Mouse (Mus musculus) ES-E14 (cell line): ENCODE measurements around the gene Rffl. TPM values are rescaled to one million over a fixed set of nuclear protein-coding genes. Genes with fewer than 3 reads are reported as not detected.
"Not testable (repeated sequence)": the region's sequence is repeated elsewhere in the genome, so short reads cannot be mapped to it uniquely, and the experiment has no call there.

ENCODE experiments used
- DNase-seq: peaks from one replicate; pipeline ENCODE4 v3.0.0-alpha.2; 2013; ENCODE audit warnings: low read depth, low spot score
- H3K27ac ChIP-seq: 2 replicates; pipeline ENCODE4 v1.5.1; 2012; ENCODE audit warnings: low read depth, mild to moderate bottlenecking, low read length, moderate library complexity, mixed read lengths; ENCODE audit not compliant: poor library complexity, insufficient read depth, severe bottlenecking
- H3K36me3 ChIP-seq: 2 replicates; pipeline ENCODE4 v1.6.1; 2012; ENCODE audit warnings: mild to moderate bottlenecking, low read length, moderate library complexity, mixed read lengths; ENCODE audit not compliant: control insufficient read depth, poor library complexity, insufficient read depth, severe bottlenecking
- H3K4me1 ChIP-seq, 2 experiments: fragments of 150-350 bp in 1 of 2; sonication (generic) in 1 of 2; 2 replicates each; pipeline ENCODE4 v1.6.1; 2012; ENCODE audit warnings: low read length in 2 of 2, mild to moderate bottlenecking in 1 of 2, mixed read lengths in 1 of 2; ENCODE audit not compliant: control insufficient read depth in 2 of 2, insufficient read depth in 2 of 2, poor library complexity in 1 of 2
- H3K4me3 ChIP-seq, 2 experiments: fragments of 150-350 bp in 1 of 2; sonication (generic) in 1 of 2; 2 replicates each; pipeline ENCODE4 v1.5.1; 2012; ENCODE audit warnings: low read length in 2 of 2, low read depth in 1 of 2, mild to moderate bottlenecking in 1 of 2, mixed read lengths in 1 of 2; ENCODE audit not compliant: insufficient read depth in 1 of 2, poor library complexity in 1 of 2, severe bottlenecking in 1 of 2
- H3K9ac ChIP-seq: 2 replicates; pipeline ENCODE4 v1.6.1; 2012; ENCODE audit warnings: low read depth, mild to moderate bottlenecking, low read length, mixed read lengths; ENCODE audit not compliant: poor library complexity, insufficient read depth, severe bottlenecking
- H3K9me3 ChIP-seq: fragments of 150-350 bp; sonication (generic); 2 replicates; pipeline ENCODE4 v1.6.1; 2012; ENCODE audit warnings: low read depth, mild to moderate bottlenecking, low read length; ENCODE audit not compliant: control insufficient read depth, insufficient read depth
- CHD2 ChIP-seq: IDR thresholded peaks from 2 replicates; pipeline ENCODE4 v1.6.1; 2014; ENCODE audit warnings: mild to moderate bottlenecking, low read depth, low read length, inconsistent platforms
- HCFC1 ChIP-seq: IDR thresholded peaks from 2 replicates; pipeline ENCODE4 v1.6.1; 2012; ENCODE audit warnings: low read length, inconsistent platforms, borderline replicate concordance; ENCODE audit not compliant: insufficient read depth
- MAFK ChIP-seq: IDR thresholded peaks from 2 replicates; pipeline ENCODE4 v1.6.1; 2014; ENCODE audit warnings: mild to moderate bottlenecking, low read depth, low read length, inconsistent platforms; ENCODE audit not compliant: insufficient read depth
- ZC3H11A ChIP-seq: IDR thresholded peaks from 2 replicates; pipeline ENCODE4 v1.6.1; 2012; ENCODE audit warnings: low read depth, mild to moderate bottlenecking, inconsistent platforms, low read length, borderline replicate concordance
- ZNF384 ChIP-seq: IDR thresholded peaks from 2 replicates; pipeline ENCODE4 v1.6.1; 2012; ENCODE audit warnings: low read depth, low read length, inconsistent platforms
- in situ Hi-C, 2 experiments: fragments of 600-800 bp; cut with MboI; formaldehyde crosslinking; loops; one replicate each; pipeline ENCODE4 v1.15.1; 2025; ENCODE audit warnings: low sequenced_read_pairs in 2 of 2, inconsistent platforms in 1 of 2; ENCODE audit not compliant: unreplicated experiment in 2 of 2
- total RNA-seq: library from RNA; depleted of rRNA; stranded (reverse); fragments of 300-350 nt; gene quantifications from 2 replicates; pipeline ENCODE4 v1.2.3, GENCODE M21; 2012

Gene Rffl
- total RNA-seq, 1 experiment, result 6.5 TPM

DNA sequence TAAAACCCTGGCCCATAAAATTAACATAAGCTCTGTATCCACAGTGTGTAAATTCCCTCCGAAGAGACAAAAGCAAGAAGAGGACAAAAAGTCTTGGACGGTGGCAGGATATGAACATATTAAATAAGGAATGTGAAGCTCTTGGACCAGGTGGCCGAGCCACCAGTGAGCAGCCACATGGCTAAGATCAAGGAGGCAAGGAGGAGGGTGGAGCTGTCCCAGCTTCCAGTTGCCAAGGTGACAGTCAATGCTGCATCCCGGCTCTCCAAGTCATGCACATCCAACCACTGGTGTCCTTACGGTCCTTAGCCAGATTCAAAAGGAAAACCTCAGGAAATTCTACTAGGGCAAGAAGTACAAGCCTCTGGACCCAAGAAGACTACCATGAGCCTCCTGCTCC is 32.5 kb downstream of the Rffl start:
- Histone ChIP-seq H3K4me3 (no peak overlapping the region), H3K36me3 (no peaks in the 10 kb centered on the region; the same call in 1 of the 2 replicates), H3K9me3 (no peaks in the 10 kb centered on the region), H3K27ac (no peak overlapping the region), H3K9ac (no peak overlapping the region), H3K4me1 (peaks cover 2 to 18% of the 10 kb centered on the region in 2 experiments; a peak in 1 of 4 replicates)
- DNase-seq, result no peak
- in situ Hi-C loops, result no loop called here
- no peak for TF ChIP-seq CHD2
- no peak for TF ChIP-seq HCFC1
- no peak for TF ChIP-seq MAFK
- TF ChIP-seq ZNF384, result no peak
- TF ChIP-seq ZC3H11A, result no peak

DNA sequence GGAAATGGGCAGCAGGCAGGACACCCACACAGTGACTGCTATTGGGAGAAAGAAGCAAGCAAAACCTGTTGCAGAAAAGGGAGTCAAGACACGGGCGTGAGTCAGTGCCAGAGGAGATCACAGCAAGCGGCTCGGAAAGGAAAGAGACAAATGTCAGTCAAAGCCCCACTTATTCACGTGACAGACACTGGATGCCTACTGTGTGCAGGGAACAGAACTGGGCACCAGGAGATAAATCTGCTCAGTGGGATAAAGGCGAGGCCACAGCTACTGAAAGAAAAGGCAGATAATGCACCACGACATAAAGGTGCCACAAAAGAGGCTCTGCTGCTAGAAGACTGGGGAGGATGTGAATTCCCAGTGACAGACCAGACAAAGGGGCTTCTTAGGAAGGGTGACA is 33.2 kb downstream of the Rffl start:
- in situ Hi-C loops, result no loop called here
- no peak overlapping the region for H3K9ac ChIP-seq
- no peak overlapping the region for H3K4me3 ChIP-seq
- H3K4me1 ChIP-seq, result peaks cover 2 to 18% of the 10 kb centered on the region in 2 experiments; a peak in 1 of 4 replicates
- H3K27ac ChIP-seq, result no peak overlapping the region
- H3K9me3 ChIP-seq, result no peaks in the 10 kb centered on the region
- no peaks in the 10 kb centered on the region; the same call in 1 of the 2 replicates for H3K36me3 ChIP-seq
- no peak for DNase-seq
- no peak for TF ChIP-seq HCFC1
- no peak for TF ChIP-seq ZNF384
- no peak for TF ChIP-seq CHD2
- no peak for TF ChIP-seq ZC3H11A
- TF ChIP-seq MAFK, result no peak

DNA sequence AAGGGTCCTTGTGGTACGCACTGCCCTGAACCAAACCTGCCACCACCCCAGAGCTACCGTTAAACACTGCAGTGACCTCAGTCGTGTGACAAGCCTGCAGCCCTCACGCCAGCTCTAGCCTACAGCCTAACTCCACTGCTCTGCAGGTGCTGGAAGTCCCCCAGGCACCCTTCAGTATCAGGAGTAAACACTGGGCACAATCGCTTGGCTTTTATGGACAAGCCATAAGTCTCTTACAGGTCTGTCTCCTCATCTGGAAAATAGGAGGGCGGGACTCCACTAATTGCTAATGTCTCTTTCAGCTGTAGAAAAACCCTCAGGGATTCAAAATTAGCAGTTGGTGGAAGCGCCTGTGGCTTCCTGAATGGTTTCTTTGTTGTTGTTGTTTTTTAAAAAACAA is 33.8 kb downstream of the Rffl start:
- TF ChIP-seq ZNF384 (no peak), MAFK (no peak), ZC3H11A (no peak), HCFC1 (no peak), CHD2 (no peak)
- peaks cover 2 to 18% of the 10 kb centered on the region in 2 experiments; a peak in 1 of 4 replicates for H3K4me1 ChIP-seq
- in situ Hi-C loops, result no loop called here
- no peak overlapping the region for H3K27ac ChIP-seq
- H3K9me3 ChIP-seq, result no peaks in the 10 kb centered on the region
- no peak overlapping the region for H3K4me3 ChIP-seq
- H3K9ac ChIP-seq, result no peak overlapping the region
- no peaks in the 10 kb centered on the region; the same call in 1 of the 2 replicates for H3K36me3 ChIP-seq
- no peak for DNase-seq

DNA sequence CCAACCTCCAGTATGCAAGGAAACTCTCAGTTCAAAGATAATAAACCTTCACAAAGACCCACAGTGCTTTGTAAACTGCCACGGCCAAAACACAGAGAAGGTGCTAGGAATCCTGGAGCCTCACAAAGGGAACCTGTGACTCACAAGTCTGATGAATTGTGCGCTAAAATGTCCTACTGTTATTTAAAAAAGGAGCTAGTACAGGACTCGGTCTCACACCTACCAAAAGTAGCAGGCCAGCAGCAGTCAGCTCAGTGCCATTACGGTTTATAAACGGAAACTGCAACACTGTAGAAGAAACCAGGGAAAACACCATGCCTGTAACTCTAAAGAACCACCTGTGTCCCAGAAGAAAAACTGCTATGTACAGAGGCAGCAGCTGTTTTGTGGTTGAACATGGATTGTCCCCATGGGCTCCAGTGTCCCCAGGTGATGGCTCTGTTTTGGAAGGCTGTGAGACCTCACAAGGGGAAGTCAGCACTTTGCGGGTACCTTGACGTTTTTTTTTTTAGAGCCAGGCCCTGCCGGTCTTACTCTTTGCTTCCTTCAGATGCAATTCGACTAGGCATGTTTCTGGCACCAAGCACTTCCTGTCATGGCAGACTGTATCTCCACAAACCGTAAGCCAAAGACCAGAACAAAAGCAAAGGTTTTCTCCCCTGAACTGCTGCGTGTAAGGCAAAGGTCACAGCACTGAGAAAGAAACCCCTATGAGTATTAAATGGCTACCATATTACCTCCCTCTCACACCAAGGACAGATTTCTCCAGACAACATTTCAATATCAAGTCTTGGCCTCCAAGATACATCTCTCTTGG is 35.2 kb downstream of the Rffl start:
- Histone ChIP-seq H3K9ac (no peak overlapping the region), H3K27ac (no peak overlapping the region), H3K4me1 (peaks cover 0 to 20% of the 10 kb centered on the region in 2 experiments; a peak in 2 of 4 replicates), H3K9me3 (no peaks in the 10 kb centered on the region), H3K36me3 (no peaks in the 10 kb centered on the region; the same call in 1 of the 2 replicates), H3K4me3 (no peak overlapping the region)
- TF ChIP-seq MAFK (no peak), HCFC1 (no peak), CHD2 (no peak), ZC3H11A (no peak), ZNF384 (no peak)
- no peak for DNase-seq
- in situ Hi-C loops, result no loop called here

DNA sequence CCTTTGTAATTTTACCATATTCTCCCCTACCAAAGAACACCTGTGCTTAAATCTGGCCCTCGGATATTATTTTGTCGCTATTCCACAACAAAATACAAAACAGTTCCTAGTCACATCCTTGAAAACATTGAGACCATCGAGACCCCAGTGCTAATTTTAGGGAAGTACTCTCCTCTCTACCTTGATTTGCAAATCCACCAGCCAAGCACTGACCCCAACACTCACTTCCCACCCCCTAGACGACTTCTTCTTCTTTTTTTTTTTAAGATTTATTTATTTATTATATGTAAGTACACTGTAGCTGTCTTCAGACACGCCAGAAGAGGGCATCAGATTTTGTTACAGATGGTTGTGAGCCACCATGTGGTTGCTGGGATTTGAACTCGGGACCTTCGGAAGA is 36.7 kb downstream of the Rffl start:
- H3K4me3 ChIP-seq, H3K9ac ChIP-seq, H3K36me3 ChIP-seq, H3K27ac ChIP-seq, in situ Hi-C loops, DNase-seq, H3K9me3 ChIP-seq: not testable (repeated sequence)
- peaks cover 0 to 16% of the 10 kb centered on the region in 2 experiments; a peak in 2 of 4 replicates for H3K4me1 ChIP-seq
